Mouse (Mus musculus) hindbrain, embryonic 11.5 days (tissue): ENCODE measurements around the gene Uggt2. TPM values are rescaled to one million over a fixed set of nuclear protein-coding genes. Genes with fewer than 3 reads are reported as not detected.

Experiments used
- ATAC-seq: fragments of 200-750 bp; cut with Nextera tagmentation; 2 replicates; pipeline ENCODE4 v1.8.0; 2017; ENCODE audit warnings: mild to moderate bottlenecking, moderate TSS enrichment, moderate library complexity; ENCODE audit not compliant: low FRiP score
- DNase-seq: peaks from one replicate; pipeline ENCODE4 v3.0.0-alpha.2; 2015; ENCODE audit warnings: low spot score
- H3K27ac ChIP-seq: fragments of 300-500 bp; sonication (generic); 2 replicates; pipeline ENCODE4 v1.5.1; 2014; ENCODE audit warnings: mild to moderate bottlenecking, low read depth, low read length
- H3K27me3 ChIP-seq: fragments of 300-500 bp; sonication (generic); 2 replicates; pipeline ENCODE4 v1.6.1; 2014; ENCODE audit warnings: mild to moderate bottlenecking, low read length, moderate library complexity, mixed read lengths; ENCODE audit not compliant: control insufficient read depth, insufficient read depth
- H3K36me3 ChIP-seq: fragments of 300-500 bp; sonication (generic); 2 replicates; pipeline ENCODE4 v1.6.1; 2014; ENCODE audit warnings: mild to moderate bottlenecking, low read length, moderate library complexity, mixed read lengths; ENCODE audit not compliant: control insufficient read depth, insufficient read depth
- H3K4me1 ChIP-seq: fragments of 300-500 bp; sonication (generic); replicated peaks from 2 replicates; pipeline ENCODE4 v1.6.1; 2014; ENCODE audit warnings: low read length, mixed read lengths; ENCODE audit not compliant: control insufficient read depth, insufficient read depth
- H3K4me2 ChIP-seq: fragments of 300-500 bp; sonication (generic); replicated peaks from 2 replicates; pipeline ENCODE4 v1.6.1; 2014; ENCODE audit warnings: mild to moderate bottlenecking, low read depth, low read length
- H3K4me3 ChIP-seq: fragments of 300-500 bp; sonication (generic); 2 replicates; pipeline ENCODE4 v1.5.1; 2014; ENCODE audit warnings: low read depth, low read length
- H3K9ac ChIP-seq: fragments of 300-500 bp; sonication (generic); 2 replicates; pipeline ENCODE4 v1.6.1; 2014; ENCODE audit warnings: low read depth, low read length
- H3K9me3 ChIP-seq: fragments of 300-500 bp; sonication (generic); 2 replicates; pipeline ENCODE4 v1.6.1; 2016; ENCODE audit warnings: low read length; ENCODE audit not compliant: control insufficient read depth
- WGBS: fragments of 180-500 bp; shearing (Covaris S2); extraction: QIAGEN DNeasy Blood & Tissue Kit; methylation state at CpG from one replicate; pipeline ENCODE4 v1.1.7; 2014; 5-methylcytosine and 5-hydroxymethylcytosine counted together
- polyA plus RNA-seq: library from polyadenylated mRNA; unstranded; fragments of >200 nt; fragmentation: Nextera tagmentation; extraction: Ambion mirVana; gene quantifications from 2 replicates; pipeline ENCODE4 v1.2.1, GENCODE M21; 2014

Uggt2 gene
- polyA plus RNA-seq, 1 experiment from 2014 or later, result 21.9 TPM

- no peaks in the 10 kb centered on the region for H3K36me3 ChIP-seq
- H3K4me1 ChIP-seq, result no peaks in the 10 kb centered on the region
- 95% methylated on average over 8 of the region's 8 CpGs for WGBS
- H3K4me3 ChIP-seq, result no peak overlapping the region
- no peak overlapping the region for H3K9ac ChIP-seq
- H3K4me2 ChIP-seq, result no peak overlapping the region
- DNase-seq (no peak), ATAC-seq (no peak)
- no peak overlapping the region for H3K27ac ChIP-seq
- no peaks in the 10 kb centered on the region for H3K9me3 ChIP-seq
- H3K27me3 ChIP-seq, result no peaks in the 10 kb centered on the region
Measured at GRCm38 (mm10) chr14:118980890-118981289, 118.3 kb downstream of the Uggt2 start.

GRCm38 (mm10) chr14:118980358-118980757 is 118.9 kb downstream of the Uggt2 start:
- DNase-seq (no peak), ATAC-seq (no peak)
- no peaks in the 10 kb centered on the region for H3K27me3 ChIP-seq
- H3K27ac ChIP-seq, result no peak overlapping the region
- H3K9me3 ChIP-seq, result no peaks in the 10 kb centered on the region
- H3K4me3 ChIP-seq, result no peak overlapping the region
- WGBS, result 70% methylated on average over 5 of the region's 5 CpGs
- no peak overlapping the region for H3K9ac ChIP-seq
- H3K4me2 ChIP-seq, result no peak overlapping the region
- H3K4me1 ChIP-seq, result no peaks in the 10 kb centered on the region
- no peaks in the 10 kb centered on the region; the same call in 1 of the 2 replicates for H3K36me3 ChIP-seq

GRCm38 (mm10) chr14:118979571-118980325 is 119.5 kb downstream of the Uggt2 start:
- Histone ChIP-seq H3K36me3 (no peaks in the 10 kb centered on the region; the same call in 1 of the 2 replicates), H3K9me3 (no peaks in the 10 kb centered on the region), H3K27me3 (no peaks in the 10 kb centered on the region), H3K4me2 (no peak overlapping the region), H3K9ac (no peak overlapping the region), H3K4me3 (no peak overlapping the region), H3K27ac (no peak overlapping the region), H3K4me1 (no peaks in the 10 kb centered on the region)
- DNase-seq (no peak), ATAC-seq (no peak)
- 82% methylated on average over 7 of the region's 7 CpGs for WGBS

GRCm38 (mm10) chr14:118977136-118977816 is 122.0 kb downstream of the Uggt2 start:
- H3K36me3 ChIP-seq, result no peaks in the 10 kb centered on the region; the same call in 1 of the 2 replicates
- no peaks in the 10 kb centered on the region for H3K27me3 ChIP-seq
- ATAC-seq (no peak), DNase-seq (no peak)
- H3K27ac ChIP-seq, result no peak overlapping the region
- H3K4me1 ChIP-seq, result no peaks in the 10 kb centered on the region
- no peak overlapping the region for H3K4me2 ChIP-seq
- H3K4me3 ChIP-seq, result no peak overlapping the region
- H3K9me3 ChIP-seq, result no peaks in the 10 kb centered on the region
- WGBS, result 62% methylated on average over 8 of the region's 8 CpGs
- H3K9ac ChIP-seq, result no peak overlapping the region

- Histone ChIP-seq H3K4me3 (no peak overlapping the region), H3K27me3 (no peaks in the 10 kb centered on the region), H3K4me2 (no peak overlapping the region), H3K27ac (no peak overlapping the region), H3K9ac (no peak overlapping the region), H3K9me3 (no peaks in the 10 kb centered on the region), H3K4me1 (no peaks in the 10 kb centered on the region), H3K36me3 (peaks cover 2% of the 10 kb centered on the region)
- DNase-seq (no peak), ATAC-seq (no peak)
- WGBS, result 96% methylated on average over 6 of the region's 6 CpGs
Measured at GRCm38 (mm10) chr14:118972268-118972667, 127.0 kb downstream of the Uggt2 start.

- Histone ChIP-seq H3K9me3 (no peaks in the 10 kb centered on the region), H3K9ac (no peak overlapping the region), H3K4me1 (no peaks in the 10 kb centered on the region), H3K36me3 (peaks cover 2% of the 10 kb centered on the region; the same call in 1 of the 2 replicates), H3K4me2 (no peak overlapping the region), H3K4me3 (no peak overlapping the region), H3K27me3 (no peaks in the 10 kb centered on the region), H3K27ac (no peak overlapping the region)
- ATAC-seq (no peak), DNase-seq (no peak)
- WGBS, result 92% methylated on average over 7 of the region's 7 CpGs
Measured at GRCm38 (mm10) chr14:118967646-118968045, 131.6 kb downstream of the Uggt2 start.

GRCm38 (mm10) chr14:118965356-118966000 is 133.8 kb downstream of the Uggt2 start:
- Histone ChIP-seq H3K4me2 (no peak overlapping the region), H3K36me3 (peaks cover 2% of the 10 kb centered on the region; the same call in 1 of the 2 replicates), H3K4me1 (no peaks in the 10 kb centered on the region), H3K27ac (no peak overlapping the region), H3K4me3 (no peak overlapping the region), H3K27me3 (no peaks in the 10 kb centered on the region), H3K9ac (no peak overlapping the region), H3K9me3 (no peaks in the 10 kb centered on the region)
- no peak for ATAC-seq
- DNase-seq, result no peak
- 94% methylated on average over 4 of the region's 4 CpGs for WGBS

- Histone ChIP-seq H3K27me3 (no peaks in the 10 kb centered on the region), H3K27ac (no peak overlapping the region), H3K4me1 (no peaks in the 10 kb centered on the region), H3K4me3 (no peak overlapping the region), H3K4me2 (no peak overlapping the region), H3K9ac (no peak overlapping the region), H3K36me3 (0 out of 2 replicates have a peak, but pooled peaks cover 2% of the 10 kb centered on the region), H3K9me3 (no peaks in the 10 kb centered on the region)
- 95% methylated on average over 3 of the region's 3 CpGs for WGBS
- DNase-seq, result no peak
- ATAC-seq, result no peak
Measured at GRCm38 (mm10) chr14:118958010-118958409, 141.2 kb downstream of the Uggt2 start.
